Mouse (Mus musculus) thymus, postnatal 4 days (tissue): Measurements from ENCODE around the gene Tek.
"Not testable (repeated sequence)": the region's sequence is repeated elsewhere in the genome, so short reads cannot be mapped to it uniquely, and the experiment has no call there.

Experiments used
- DNase-seq: peaks from one replicate; pipeline ENCODE4 v3.0.0; 2021

The Tek gene

GRCm38 (mm10) chr4:94738838-94739731 lies at the start of gene Tek:
Tek (plus strand) TSS chr4:94739289.
- DNase-seq, result no peak

DNA sequence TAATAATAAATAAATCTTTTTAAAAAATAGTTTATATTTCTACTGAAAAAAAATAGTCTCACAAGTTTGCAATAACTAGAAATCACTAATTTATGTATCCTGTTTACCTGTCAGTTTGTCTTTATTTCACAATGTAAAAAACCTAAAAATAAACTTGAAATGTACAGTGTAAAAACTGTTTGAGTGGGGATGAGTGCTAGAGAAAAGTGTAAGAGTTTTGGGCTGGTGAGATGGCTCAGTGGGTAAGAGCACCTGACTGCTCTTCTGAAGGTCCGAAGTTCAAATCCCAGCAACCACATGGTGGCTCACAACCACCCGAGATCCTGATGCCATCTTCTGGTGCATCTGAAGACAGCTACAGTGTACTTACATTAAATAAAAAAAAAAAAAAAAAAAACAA lies 49.3 kb upstream of the Tek start:
- DNase-seq, result not testable (repeated sequence)

DNA sequence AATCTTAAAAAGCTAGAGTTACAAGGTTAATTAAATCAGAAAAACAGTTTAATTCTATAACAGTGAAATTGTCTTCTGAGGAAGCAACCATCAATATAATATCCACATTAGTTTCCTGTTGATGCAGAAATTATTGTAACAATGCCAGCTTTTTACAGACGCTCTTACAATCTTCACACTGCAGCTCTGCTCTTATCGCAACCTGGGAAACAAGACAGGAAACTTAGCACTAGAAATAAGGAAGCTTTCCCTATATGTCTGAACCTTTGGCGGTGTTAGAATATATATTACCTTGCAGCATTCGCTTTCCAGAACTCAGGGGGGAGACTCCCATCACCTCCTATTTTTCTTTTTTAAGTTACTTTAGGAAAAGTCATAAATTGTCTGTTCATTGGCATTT lies 48.0 kb upstream of the Tek start:
- no peak for DNase-seq

- no peak for DNase-seq
Observed at GRCm38 (mm10) chr4:94692175-94692574, 46.9 kb upstream of the Tek start.

- no peak for DNase-seq
Observed at GRCm38 (mm10) chr4:94696368-94696767, 42.7 kb upstream of the Tek start.

DNA sequence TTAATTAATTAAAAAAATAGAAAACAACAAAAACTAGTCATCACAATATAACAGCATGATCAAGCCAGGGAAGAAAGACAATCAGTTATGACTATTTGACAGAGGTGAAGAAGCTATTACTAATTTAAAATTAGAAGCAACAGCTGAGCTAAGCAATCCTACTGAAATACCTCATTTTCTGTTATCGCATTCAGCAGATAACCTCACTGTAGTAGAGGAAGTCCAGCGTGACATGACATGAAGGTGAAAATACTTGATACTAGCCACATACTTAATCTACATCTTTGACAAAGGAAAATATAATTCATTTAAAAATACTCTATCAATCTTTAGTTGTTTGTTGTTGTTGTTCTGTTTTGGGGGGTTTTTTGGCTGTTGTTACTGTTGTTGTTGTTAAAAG lies 28.1 kb upstream of the Tek start:
- no peak for DNase-seq

GRCm38 (mm10) chr4:94711426-94711825 lies 27.7 kb upstream of the Tek start:
- no peak for DNase-seq

GRCm38 (mm10) chr4:94713741-94714140 lies 25.3 kb upstream of the Tek start:
- DNase-seq, result no peak

DNA sequence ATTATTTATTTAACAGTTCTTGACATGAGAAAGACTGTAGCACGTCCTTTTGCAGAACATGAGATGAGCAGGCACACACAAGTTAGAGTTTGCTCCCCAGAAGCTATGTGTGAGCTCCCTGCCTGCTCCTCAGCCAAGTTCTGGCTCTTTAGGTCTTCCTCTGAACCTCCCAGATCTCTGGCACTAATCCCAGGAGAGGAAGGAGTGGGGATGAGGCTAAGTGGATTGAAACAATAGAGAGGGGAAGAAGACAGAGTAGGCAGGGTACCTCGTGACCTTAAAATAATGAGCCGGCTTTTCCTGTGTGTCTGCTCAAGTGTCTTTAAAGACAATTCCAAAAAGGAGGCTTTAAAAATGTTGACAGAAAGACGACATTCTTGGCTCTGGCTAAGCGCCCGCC lies 23.9 kb upstream of the Tek start:
- no peak for DNase-seq

GRCm38 (mm10) chr4:94725799-94726198 lies 13.3 kb upstream of the Tek start:
- DNase-seq, result no peak

DNA sequence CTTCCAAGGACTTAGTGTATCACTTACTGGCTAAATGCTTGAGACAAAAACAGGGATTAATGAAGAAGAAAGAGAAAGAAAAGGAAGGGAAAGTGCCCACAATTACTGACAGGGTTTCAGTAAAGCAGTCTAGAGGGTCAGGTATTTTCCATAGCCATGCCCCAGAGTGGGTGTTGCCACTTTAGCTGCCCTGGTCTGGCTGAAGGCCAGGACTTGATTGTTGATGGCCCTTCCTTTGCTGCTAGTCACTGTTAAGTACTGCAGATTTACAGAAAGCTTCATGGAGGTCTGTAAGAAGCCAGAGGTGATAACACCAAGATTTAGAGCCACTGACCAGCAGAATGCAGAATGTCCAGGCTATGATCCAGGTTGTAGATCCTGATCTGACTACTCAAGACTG lies 6.4 kb upstream of the Tek start:
- no peak for DNase-seq

GRCm38 (mm10) chr4:94737326-94738295 lies 1.5 kb upstream of the Tek start:
- no peak for DNase-seq

- DNase-seq, result no peak
Observed at GRCm38 (mm10) chr4:94741824-94742223, 2.7 kb downstream of the Tek start.

GRCm38 (mm10) chr4:94745749-94746148 lies 6.7 kb downstream of the Tek start:
- no peak for DNase-seq

DNA sequence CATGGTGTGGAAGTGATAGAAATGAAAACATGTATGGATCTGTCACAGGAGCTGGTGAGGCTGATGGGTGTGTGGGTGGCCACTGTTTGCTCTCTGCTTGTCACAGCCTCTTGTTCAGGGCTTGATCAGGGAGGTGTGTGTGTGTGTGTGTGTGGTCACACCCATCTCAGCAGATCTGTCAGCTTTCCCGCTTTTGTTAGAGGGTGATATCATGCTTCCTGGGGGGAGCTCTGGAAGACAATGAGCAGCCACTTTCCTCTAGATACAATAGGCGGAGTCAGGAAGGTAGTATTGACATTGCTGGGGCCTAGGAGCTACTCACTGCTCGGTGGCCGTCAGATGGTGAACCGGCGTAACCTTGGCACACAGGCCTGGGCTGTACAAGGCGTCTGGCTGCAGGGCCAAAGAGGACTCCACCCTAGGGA lies 7.3 kb downstream of the Tek start:
- no peak for DNase-seq

- DNase-seq, result no peak
Observed at GRCm38 (mm10) chr4:94747338-94747737, 8.2 kb downstream of the Tek start.

- no peak for DNase-seq
Observed at GRCm38 (mm10) chr4:94752512-94752911, 13.4 kb downstream of the Tek start.

GRCm38 (mm10) chr4:94765217-94765616 lies 26.1 kb downstream of the Tek start:
- no peak for DNase-seq

- DNase-seq, result no peak
Observed at GRCm38 (mm10) chr4:94766176-94766575, 27.1 kb downstream of the Tek start.

DNA sequence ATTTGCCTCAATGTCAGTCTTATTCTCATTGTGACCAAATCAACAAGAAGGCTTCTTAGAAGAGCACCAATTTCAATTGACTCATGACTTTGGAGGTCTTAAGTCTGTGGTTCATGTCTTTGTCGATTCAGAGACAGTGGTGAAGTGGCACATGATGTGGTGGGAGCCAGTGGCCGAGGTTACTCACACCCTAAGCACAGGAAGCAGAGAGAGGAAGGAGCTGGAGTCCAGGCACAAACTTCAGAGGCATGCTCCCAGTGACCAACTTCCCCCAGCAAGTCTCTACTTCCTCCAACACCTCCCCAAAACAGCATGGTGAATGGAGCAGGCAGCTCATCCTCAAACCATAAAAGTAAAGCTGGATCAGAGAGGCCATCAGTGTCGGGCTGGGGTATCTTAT lies 29.5 kb downstream of the Tek start:
- no peak for DNase-seq

DNA sequence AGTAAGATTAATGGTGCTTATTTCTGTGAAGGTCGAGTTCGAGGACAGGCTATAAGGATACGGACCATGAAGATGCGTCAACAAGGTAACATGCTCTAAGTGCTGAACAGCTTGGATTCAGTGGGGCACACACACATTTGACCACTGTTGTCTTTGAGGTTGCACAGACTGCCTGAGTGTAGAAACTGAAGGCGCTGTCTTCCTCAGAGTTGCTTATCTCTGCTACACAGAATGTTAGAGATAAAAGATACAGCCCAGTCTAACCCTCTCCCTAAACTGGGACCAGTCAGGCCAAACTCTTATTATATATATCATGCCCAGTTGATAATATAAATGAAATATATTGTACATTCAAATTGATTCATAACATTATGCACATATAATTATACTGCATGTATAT lies 42.0 kb downstream of the Tek start:
- no peak for DNase-seq

- no peak for DNase-seq
Observed at GRCm38 (mm10) chr4:94785921-94786320, 46.8 kb downstream of the Tek start.

- DNase-seq, result no peak
Observed at GRCm38 (mm10) chr4:94803187-94803586, 64.1 kb downstream of the Tek start.

- DNase-seq, result no peak
Observed at GRCm38 (mm10) chr4:94810616-94811015, 71.5 kb downstream of the Tek start.
